Mouse (Mus musculus) kidney, adult 2 months (tissue): Measurements from ENCODE around the gene Slc35a5.

ENCODE experiments used
- CTCF ChIP-seq: fragments of 200-500 bp; conservative IDR thresholded peaks from 2 replicates; pipeline ENCODE4 v1.5.1; 2011; ENCODE audit warnings: low read depth, mild to moderate bottlenecking, control low read depth, low read length, moderate library complexity, mixed read lengths; ENCODE audit not compliant: insufficient read depth, insufficient read length
- POLR2A ChIP-seq: fragments of 200-500 bp; IDR thresholded peaks from one replicate; pipeline ENCODE4 v1.6.1; 2011; ENCODE audit warnings: low read depth, low read length, control low read depth

- TF ChIP-seq POLR2A: no peak
- TF ChIP-seq CTCF: no peak
These were observed 41.3 kb downstream of the Slc35a5 start for GRCm38 (mm10) chr16:45117200-45117599.
